Mouse (Mus musculus) common myeloid progenitor, adult 5-6 weeks (primary cell): ENCODE measurements at regions not wholly inside any gene's neighbourhood (a gene's known extent, or its start where the extent isn't known, plus 50 kb on each side); places are given as distances from the start of the nearest gene placed in this dataset.

Experiments
- ATAC-seq: replicated peaks from 2 replicates; pipeline ENCODE4 v1.8.0; 2016; ENCODE audit warnings: low read depth, mild to moderate bottlenecking, moderate TSS enrichment, inconsistent platforms; ENCODE audit not compliant: poor library complexity, severe bottlenecking

- ATAC-seq, result no peak
Measured at GRCm38 (mm10) chr3:101749841-101750240, 98.9 kb downstream of the Mab21l3 start.

- no peak for ATAC-seq
Measured at GRCm38 (mm10) chr3:101749031-101749632, 99.6 kb downstream of the Mab21l3 start.

- peak; percentile 52; the same call in 1 of the 2 replicates for ATAC-seq
Measured at GRCm38 (mm10) chr3:101748186-101748585, 100.6 kb downstream of the Mab21l3 start.

GRCm38 (mm10) chr3:101740906-101741305, 107.9 kb downstream of the Mab21l3 start:
- no peak for ATAC-seq

- no peak for ATAC-seq
Measured at GRCm38 (mm10) chr3:101737197-101737596, 111.6 kb downstream of the Mab21l3 start.

GRCm38 (mm10) chr3:101729044-101729443, 119.7 kb downstream of the Mab21l3 start:
- ATAC-seq, result no peak

GRCm38 (mm10) chr3:101722926-101723325, 118.4 kb upstream of the Atp1a1 start:
- ATAC-seq, result no peak

- ATAC-seq, result no peak
Measured at GRCm38 (mm10) chr3:101722001-101722400, 117.5 kb upstream of the Atp1a1 start.

- no peak for ATAC-seq
Measured at GRCm38 (mm10) chr3:101715416-101715815, 110.9 kb upstream of the Atp1a1 start.

GRCm38 (mm10) chr3:101714810-101715209, 110.3 kb upstream of the Atp1a1 start:
- ATAC-seq, result no peak

GRCm38 (mm10) chr3:101713669-101714068, 109.2 kb upstream of the Atp1a1 start:
- no peak for ATAC-seq

GRCm38 (mm10) chr3:101713138-101713638, 108.7 kb upstream of the Atp1a1 start:
- ATAC-seq, result 0 out of 2 replicates have a peak, but pooled peaks have one; percentile 10

GRCm38 (mm10) chr3:101712666-101713065, 108.2 kb upstream of the Atp1a1 start:
- ATAC-seq, result no peak

- peak; percentile 81 for ATAC-seq
Measured at GRCm38 (mm10) chr3:101711594-101712171, 107.2 kb upstream of the Atp1a1 start.

- ATAC-seq, result no peak
Measured at GRCm38 (mm10) chr3:101709379-101709970, 105.0 kb upstream of the Atp1a1 start.

- ATAC-seq, result no peak
Measured at GRCm38 (mm10) chr3:101708821-101709220, 104.3 kb upstream of the Atp1a1 start.

GRCm38 (mm10) chr3:101704919-101705318, 100.4 kb upstream of the Atp1a1 start:
- no peak for ATAC-seq

- ATAC-seq, result no peak
Measured at GRCm38 (mm10) chr3:101704326-101704725, 99.8 kb upstream of the Atp1a1 start.

- ATAC-seq, result peak; percentile 24; the same call in 1 of the 2 replicates
Measured at GRCm38 (mm10) chr3:101701763-101702173, 97.3 kb upstream of the Atp1a1 start.

- ATAC-seq, result peak; percentile 80
Measured at GRCm38 (mm10) chr3:101700974-101701610, 96.6 kb upstream of the Atp1a1 start.
